Mouse (Mus musculus): ENCODE results near the gene Ndufa11. TPM values are rescaled to one million over a fixed set of nuclear protein-coding genes. Genes with fewer than 3 reads are reported as not detected.

Gene Ndufa11
- total RNA-seq, 2 experiments from 2014 or later: 433 to 458 TPM

Other genes starting within 250 kb of the Ndufa11 start
- 10 to 100 TPM; 38.2 to 44.4 TPM for gene Ptprs, start 241.3 kb upstream of the Ndufa11 start, total RNA-seq (2021)
- not detected for gene Znrf4, start 205.3 kb upstream of the Ndufa11 start, total RNA-seq (2021)
- under 1 TPM; 0.27 to 0.42 TPM for gene Gm20219, start 163.4 kb upstream of the Ndufa11 start, total RNA-seq (2021)
- 10 to 100 TPM; 25.1 to 34.9 TPM for gene Safb2, start 133.2 kb upstream of the Ndufa11 start, total RNA-seq (2021)
- gene Safb, start 132.9 kb upstream of the Ndufa11 start, total RNA-seq (2021): 10 to 100 TPM; 39.4 to 46.2 TPM
- gene 2410015M20Rik, start 108.0 kb upstream of the Ndufa11 start, total RNA-seq (2021): 100 to 1,000 TPM; 193 to 194 TPM
- gene Rpl36, start 104.4 kb upstream of the Ndufa11 start, total RNA-seq (2021): 100 to 1,000 TPM; 679 to 780 TPM
- 10 to 100 TPM; 50.3 to 54.5 TPM for gene Lonp1, start 90.9 kb upstream of the Ndufa11 start, total RNA-seq (2021)
- not detected for gene Catsperd, start 89.6 kb upstream of the Ndufa11 start, total RNA-seq (2021)
- gene Ranbp3, start 44.5 kb upstream of the Ndufa11 start, total RNA-seq (2021): 10 to 100 TPM; 34.2 to 35.1 TPM
- 1 to 10 TPM; 5.4 to 5.8 TPM for gene Vmac, start 255 bp downstream of the Ndufa11 start, total RNA-seq (2021)
- gene Nrtn, start 39.8 kb downstream of the Ndufa11 start, total RNA-seq (2021): 1 to 10 TPM in 1 of 2 experiments, under 1 TPM in 1; 0.47 to 1.4 TPM
- 10 to 100 TPM; 12.9 to 13.2 TPM for gene Dus3l, start 47.0 kb downstream of the Ndufa11 start, total RNA-seq (2021)
- gene Prr22, start 52.5 kb downstream of the Ndufa11 start, total RNA-seq (2021): under 1 TPM in 1 of 2 experiments, not detected in 1; 0.14 TPM
- 1 to 10 TPM; 3.3 to 4.7 TPM for gene Rfx2, start 113.2 kb downstream of the Ndufa11 start, total RNA-seq (2021)
- not detected for gene Acsbg2, start 156.7 kb downstream of the Ndufa11 start, total RNA-seq (2021)
- not detected for gene 1700061G19Rik, start 157.7 kb downstream of the Ndufa11 start, total RNA-seq (2021)
- 10 to 100 TPM; 13.9 to 17.1 TPM for gene Mllt1, start 217.6 kb downstream of the Ndufa11 start, total RNA-seq (2021)